Mouse (Mus musculus) small intestine, adult 2 months (tissue): ENCODE results near the gene Kcnh5.

ENCODE experiments used
- CTCF ChIP-seq: fragments of 200-500 bp; IDR thresholded peaks from 2 replicates; pipeline ENCODE4 v1.5.1; 2012; ENCODE audit warnings: low read depth, mild to moderate bottlenecking, control low read depth, inconsistent platforms, low read length, moderate library complexity, mixed read lengths; ENCODE audit not compliant: insufficient replicate concordance, insufficient read length; ENCODE audit errors: extremely low read depth
- POLR2A ChIP-seq: fragments of 200-500 bp; IDR thresholded peaks from 2 replicates; pipeline ENCODE4 v1.6.1; 2012; ENCODE audit warnings: low read depth, mild to moderate bottlenecking, control low read depth, inconsistent platforms, low read length, moderate library complexity

DNA sequence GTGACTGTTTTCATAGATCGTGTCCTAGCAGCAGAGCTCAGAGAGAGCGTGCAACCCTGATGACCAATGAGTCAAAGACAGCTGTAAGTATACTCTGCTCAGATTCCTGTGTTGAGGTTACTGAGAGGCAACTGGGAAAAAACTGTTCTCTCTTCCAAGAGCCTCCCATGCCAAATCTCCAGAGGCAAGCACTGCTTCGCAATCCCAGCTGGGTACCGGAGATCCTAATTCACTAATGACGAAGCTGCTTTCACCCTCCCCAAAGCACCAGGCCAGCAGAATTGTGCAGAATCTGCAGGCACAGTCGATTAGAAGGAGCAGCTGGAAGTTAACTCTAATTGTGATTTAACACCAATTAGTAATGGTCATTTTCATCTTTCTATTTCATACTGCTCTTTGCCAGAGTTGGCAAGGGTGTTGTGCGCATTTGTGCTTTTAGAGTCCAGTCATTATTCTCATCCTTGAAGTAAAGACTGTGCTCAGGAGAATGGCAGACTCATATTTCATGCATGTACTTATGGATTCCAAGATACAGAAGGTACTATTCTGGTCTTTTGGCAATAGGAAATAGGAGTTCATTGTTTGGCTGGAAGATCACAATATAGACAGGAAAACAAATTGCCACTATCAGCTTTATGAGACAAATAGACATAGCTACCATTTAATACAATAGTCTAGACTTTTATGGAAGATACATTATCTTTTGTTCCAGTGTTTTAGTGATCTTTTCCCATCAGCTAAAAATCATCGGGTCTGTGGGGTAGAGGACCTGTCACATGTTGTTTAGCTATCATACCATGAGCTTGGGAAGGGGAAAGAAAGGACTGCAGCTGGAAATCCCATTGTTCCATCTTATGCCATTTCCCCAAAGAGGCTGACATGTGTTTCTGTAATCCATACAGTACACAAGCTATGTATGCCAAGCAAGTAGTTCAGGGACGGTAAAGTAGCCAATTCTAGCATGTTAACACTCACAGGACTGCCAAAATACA is 225.7 kb downstream of the Kcnh5 start:
- TF ChIP-seq CTCF = no peak
- TF ChIP-seq POLR2A = no peak
